Mouse (Mus musculus) left cerebral cortex, postnatal 10 days (tissue): Measurements from ENCODE around the gene Fndc4. TPM values are rescaled to one million over a fixed set of nuclear protein-coding genes. Genes with fewer than 3 reads are reported as not detected.

ENCODE experiments used
- DNase-seq, 2 experiments: peaks; one replicate each; pipeline ENCODE4 v3.0.0; 2021 to 2022; ENCODE audit warnings: low spot score in 2 of 2, mixed read lengths in 1 of 2; ENCODE audit errors: extremely low spot score in 1 of 2
- intact Hi-C: fragments of 180-260 bp; cut with DNase I; formaldehyde crosslinking; loops from one replicate; pipeline ENCODE4 v1.15.1; 2025
- total RNA-seq, 2 experiments: library from RNA; stranded (reverse); gene quantifications; 2 replicates each; pipeline ENCODE4 v1.2.3; 2021

Gene Fndc4
- total RNA-seq, 2 experiments from 2014 or later, result 165 to 166 TPM

- intact Hi-C loops, result no loop called here
- no peak for DNase-seq
Measured at GRCm38 (mm10) chr5:31273018-31273417, 22.9 kb downstream of the Fndc4 start.

GRCm38 (mm10) chr5:31267686-31268085, 28.2 kb downstream of the Fndc4 start:
- intact Hi-C loops, result no loop called here
- no peak for DNase-seq

GRCm38 (mm10) chr5:31266101-31266500, 29.8 kb downstream of the Fndc4 start:
- DNase-seq, result peak in 1 of 2 experiments; percentile 35
- intact Hi-C loops, result no loop called here

GRCm38 (mm10) chr5:31257616-31258015, 38.3 kb downstream of the Fndc4 start:
- intact Hi-C loops, result no loop called here
- DNase-seq, result no peak

DNA sequence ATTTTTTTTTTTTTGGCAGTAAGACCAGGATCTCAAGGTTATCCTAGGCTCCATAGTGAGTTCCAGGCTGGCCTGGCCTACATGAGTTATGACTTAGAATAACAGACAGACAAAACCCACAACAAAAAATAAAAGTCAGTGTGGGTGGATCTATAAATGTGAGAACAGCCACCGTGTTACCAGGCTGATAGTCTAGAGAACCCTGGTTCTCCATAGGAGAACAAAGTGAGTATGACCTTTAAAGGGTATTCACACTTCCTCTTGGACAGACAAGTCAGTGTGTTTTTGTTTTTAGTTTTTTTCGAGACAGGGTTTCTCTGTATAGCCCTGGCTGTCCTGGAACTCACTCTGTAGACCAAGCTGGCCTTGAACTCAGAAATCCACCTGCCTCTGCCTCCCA, 39.9 kb downstream of the Fndc4 start:
- no peak for DNase-seq
- intact Hi-C loops, result no loop called here

GRCm38 (mm10) chr5:31255381-31255780, 40.5 kb downstream of the Fndc4 start:
- intact Hi-C loops, result no loop called here
- no peak for DNase-seq

DNA sequence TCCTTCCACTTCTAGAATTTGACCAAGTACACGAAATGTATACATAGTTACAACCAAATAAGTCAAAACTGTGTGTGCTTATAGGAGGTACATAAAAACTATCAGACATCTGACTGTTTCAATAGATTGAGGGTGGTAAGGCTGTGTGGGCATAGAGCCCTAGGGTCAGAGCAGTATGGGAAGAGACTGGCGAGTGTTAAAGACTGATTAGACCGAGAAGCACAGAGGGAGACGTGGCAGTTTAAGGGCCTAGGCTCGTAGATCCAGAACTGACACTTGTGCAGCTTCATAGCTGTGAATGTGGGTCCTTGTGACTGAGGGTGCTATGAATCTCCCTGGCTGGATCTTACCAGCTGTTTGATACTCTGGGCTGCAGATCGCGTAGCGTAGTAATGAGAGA, 41.0 kb downstream of the Fndc4 start:
- intact Hi-C loops, result loop anchor here (5.0 kb wide), 1 partner anchor 58 kb away; no protein-coding TSS in a partner anchor
- DNase-seq, result no peak

- intact Hi-C loops, result loop anchor here (5.0 kb wide), 1 partner anchor 57 kb away; no protein-coding TSS in a partner anchor
- DNase-seq, result peak in 1 of 2 experiments; percentile 43
Measured at GRCm38 (mm10) chr5:31254452-31254851, 41.4 kb downstream of the Fndc4 start.

DNA sequence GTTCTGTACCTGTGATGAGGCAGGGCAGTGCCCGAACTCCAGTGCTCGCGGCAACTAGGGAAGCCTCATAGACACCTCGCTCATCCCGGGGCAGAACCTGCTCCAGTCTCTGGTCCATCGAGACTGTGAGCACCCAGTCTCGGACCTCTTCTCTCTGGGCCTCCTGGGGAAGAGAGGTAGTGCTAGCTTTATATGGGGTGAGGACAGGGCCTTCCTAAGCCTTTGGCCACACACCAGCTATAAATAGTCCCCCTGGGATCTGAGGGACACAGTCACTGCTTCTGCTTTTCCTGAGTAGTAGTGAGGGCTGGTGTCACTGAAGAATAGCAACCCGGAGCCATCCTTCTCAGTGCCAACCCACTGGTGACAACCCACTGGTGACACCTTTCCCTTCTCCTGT, 42.1 kb downstream of the Fndc4 start:
- intact Hi-C loops, result loop anchor here (5.0 kb wide), 1 partner anchor 57 kb away; no protein-coding TSS in a partner anchor
- DNase-seq, result no peak

DNA sequence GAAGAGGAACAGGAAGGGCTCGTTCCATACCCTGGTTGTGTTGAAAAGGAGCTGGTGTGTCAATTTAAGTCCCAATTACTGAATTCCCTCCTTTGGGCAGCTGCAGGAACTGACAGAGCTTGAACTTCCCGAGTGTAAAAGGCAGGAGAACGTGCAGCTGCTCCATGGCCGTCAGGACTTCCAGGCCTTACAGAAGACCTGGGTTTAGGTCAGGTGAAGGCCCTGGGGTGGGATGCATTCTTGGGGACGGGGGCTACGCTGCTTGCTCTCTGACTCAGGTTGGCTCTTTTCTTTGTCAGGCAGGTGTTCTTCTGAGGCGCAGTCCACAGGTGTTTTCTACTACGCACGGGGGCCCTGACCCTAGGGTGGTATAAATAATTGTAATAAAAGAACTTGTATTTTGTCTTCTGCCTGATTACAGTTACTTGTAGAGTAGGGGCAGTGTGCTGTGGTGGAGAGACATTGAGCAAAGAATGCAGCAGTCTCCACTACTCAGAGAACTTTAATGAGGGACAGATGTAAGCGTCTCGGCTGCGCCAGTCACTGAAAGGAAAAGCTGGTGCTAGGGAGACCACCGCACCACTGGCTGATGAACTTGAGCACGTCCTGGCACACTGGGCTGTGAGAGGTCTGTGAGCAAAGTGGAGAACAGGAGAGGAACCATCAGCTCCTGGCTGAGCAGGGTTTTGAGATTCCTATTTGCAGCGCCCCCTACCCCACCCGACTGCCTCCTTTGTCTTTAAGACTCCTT, 42.9 kb downstream of the Fndc4 start:
- intact Hi-C loops, result loop anchor here (5.0 kb wide), 1 partner anchor 56 kb away; no protein-coding TSS in a partner anchor
- no peak for DNase-seq

- DNase-seq, result no peak
- intact Hi-C loops, result loop anchor here (5.0 kb wide), 1 partner anchor 55 kb away; no protein-coding TSS in a partner anchor
Measured at GRCm38 (mm10) chr5:31252151-31252550, 43.7 kb downstream of the Fndc4 start.

DNA sequence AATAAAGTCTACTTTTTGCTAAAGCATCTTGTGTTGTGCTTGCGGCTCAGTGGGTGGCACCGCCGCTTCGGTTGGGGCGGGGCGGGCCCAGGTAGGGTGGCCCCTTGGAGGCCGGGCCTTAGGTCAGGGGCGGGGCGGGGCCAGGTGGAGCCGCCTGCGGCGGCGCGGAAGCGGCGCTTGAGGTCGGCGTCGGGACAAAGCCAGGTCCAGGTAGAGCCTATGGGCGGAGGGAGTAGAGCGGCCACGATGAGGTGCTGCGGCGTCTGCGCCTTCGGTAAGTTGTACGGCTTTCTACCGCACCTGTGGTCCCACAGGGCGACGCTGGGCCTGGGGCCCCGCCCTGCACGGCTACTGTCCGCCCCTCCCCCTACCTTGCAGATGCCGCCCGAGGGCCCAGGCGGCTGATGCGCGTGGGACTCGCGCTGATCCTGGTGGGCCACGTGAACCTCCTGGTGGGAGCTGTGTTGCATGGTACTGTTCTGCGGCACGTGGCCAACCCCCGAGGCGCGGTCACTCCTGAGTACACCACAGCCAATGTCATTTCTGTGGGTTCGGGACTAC, 44.3 kb downstream of the Fndc4 start, which contains the start of gene Krtcap3:
TSS of gene Krtcap3 (plus strand) at position 151 of the 561 bp plus-strand sequence.
- intact Hi-C loops, result loop anchor here (5.0 kb wide), 1 partner anchor 54 kb away; no protein-coding TSS in a partner anchor
- DNase-seq, result peak in 1 of 2 experiments; percentile 66

DNA sequence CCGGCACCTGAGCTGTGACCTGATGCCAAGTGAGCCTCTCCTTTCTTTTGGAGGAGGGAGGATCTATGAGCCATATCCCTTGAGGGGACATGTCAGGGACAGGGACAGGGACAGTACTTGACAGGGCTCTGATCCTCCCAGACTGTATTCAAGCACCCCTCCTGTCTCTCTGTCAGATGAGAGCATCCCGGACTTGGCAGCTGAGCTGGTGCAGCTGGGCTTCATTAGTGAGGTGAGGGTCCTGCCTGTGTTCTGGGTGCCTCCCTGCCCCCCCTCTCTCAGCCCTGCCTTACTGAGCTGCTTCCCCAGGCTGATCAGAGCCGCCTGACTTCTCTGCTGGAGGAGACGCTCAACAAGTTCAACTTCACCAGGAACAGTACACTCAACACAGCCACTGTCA, 45.2 kb downstream of the Fndc4 start:
- intact Hi-C loops, result loop anchor here (5.0 kb wide), 1 partner anchor 53 kb away; no protein-coding TSS in a partner anchor
- no peak for DNase-seq

Other genes with a start within 250 kb of the Fndc4 start
- 10 to 100 TPM; 72.4 to 77.2 TPM for gene Atraid, start 247.8 kb downstream of the Fndc4 start, total RNA-seq
- gene Slc5a6, start 247.2 kb downstream of the Fndc4 start, total RNA-seq, result 10 to 100 TPM; 15.3 to 16.5 TPM
- gene Cad, start 241.3 kb downstream of the Fndc4 start, total RNA-seq, result 10 to 100 TPM; 21.5 to 25.4 TPM
- not detected for gene Dnajc5g, start 189.8 kb downstream of the Fndc4 start, total RNA-seq
- gene Slc30a3, start 187.8 kb downstream of the Fndc4 start, total RNA-seq, result 100 to 1,000 TPM; 101 to 118 TPM
- under 1 TPM; 0.86 to 0.97 TPM for gene Trim54, start 179.4 kb downstream of the Fndc4 start, total RNA-seq
- 1 to 10 TPM; 1.1 TPM for gene Ucn, start 157.3 kb downstream of the Fndc4 start, total RNA-seq
- 10 to 100 TPM; 35.7 to 36.2 TPM for gene Mpv17, start 141.8 kb downstream of the Fndc4 start, total RNA-seq
- gene Gm29609, start 116.2 kb downstream of the Fndc4 start, total RNA-seq, result 1 to 10 TPM; 1.6 to 3.9 TPM
- gene Gtf3c2, start 115.9 kb downstream of the Fndc4 start, total RNA-seq, result 10 to 100 TPM; 59.8 to 60.6 TPM
- 10 to 100 TPM; 73.4 to 74.6 TPM for gene Snx17, start 102.9 kb downstream of the Fndc4 start, total RNA-seq
- 10 to 100 TPM; 48.2 to 49.7 TPM for gene Eif2b4, start 102.7 kb downstream of the Fndc4 start, total RNA-seq
- 10 to 100 TPM; 25.0 to 26.5 TPM for gene Zfp513, start 93.8 kb downstream of the Fndc4 start, total RNA-seq
- 100 to 1,000 TPM; 108 TPM for gene Ppm1g, start 75.4 kb downstream of the Fndc4 start, total RNA-seq
- gene Nrbp1, start 55.2 kb downstream of the Fndc4 start, total RNA-seq, result 10 to 100 TPM; 73.0 to 77.3 TPM
- gene Gm9970, start 54.8 kb downstream of the Fndc4 start, total RNA-seq, result not detected
- 1 to 10 TPM; 2.4 to 2.6 TPM for gene Krtcap3, start 44.4 kb downstream of the Fndc4 start, total RNA-seq
- gene Ift172, start 5.0 kb downstream of the Fndc4 start, total RNA-seq, result 10 to 100 TPM; 67.7 to 68.2 TPM
- under 1 TPM in 1 of 2 experiments, not detected in 1; 0.14 TPM for gene Gckr, start 1.4 kb upstream of the Fndc4 start, total RNA-seq
- 10 to 100 TPM; 58.2 to 60.8 TPM for gene Zfp512, start 156.4 kb upstream of the Fndc4 start, total RNA-seq
- gene 4930548H24Rik, start 189.7 kb upstream of the Fndc4 start, total RNA-seq, result under 1 TPM; 0.13 to 0.20 TPM
- gene Gpn1, start 198.7 kb upstream of the Fndc4 start, total RNA-seq, result 10 to 100 TPM; 37.5 to 40.5 TPM
- gene Slc4a1ap, start 230.9 kb upstream of the Fndc4 start, total RNA-seq, result 10 to 100 TPM; 41.9 to 47.4 TPM
- 10 to 100 TPM; 14.9 to 17.8 TPM for gene Supt7l, start 231.7 kb upstream of the Fndc4 start, total RNA-seq